Mouse (Mus musculus): ENCODE measurements around the gene Hba-a1. TPM values are rescaled to one million over a fixed set of nuclear protein-coding genes. Genes with fewer than 3 reads are reported as not detected.
"Not testable (repeated sequence)": the region's sequence is repeated elsewhere in the genome, so short reads cannot be mapped to it uniquely, and the experiment has no call there.

Hba-a1 gene
- polyA plus RNA-seq, 1 experiment from 2014 or later: 2,517 TPM

GRCm38 (mm10) chr11:32299865-32300264 is 16.6 kb downstream of the Hba-a1 start, which contains the start of gene Hbq1a:
Hbq1a (plus strand) TSS chr11:32300069.
- H3K4me1 ChIP-seq (replicated peaks; ENCODE audit: control insufficient read depth, insufficient read depth, low read length); H3K27ac ChIP-seq; H3K36me3 ChIP-seq (replicated peaks; ENCODE audit: control insufficient read depth, insufficient read depth); H3K9me3 ChIP-seq (ENCODE audit: control insufficient read depth, low read length): not testable (repeated sequence)
- Histone ChIP-seq H3K27me3 (ENCODE audit: control insufficient read depth, insufficient read depth, low read length) (peaks cover 10% of the 10 kb centered on the region; the same call in 1 of the 2 replicates), H3K4me3 (replicated peaks; ENCODE audit: low read length) (peak within 1 kb of the TSS; percentile 22; the same call in 1 of the 2 replicates), H3K9ac (0 out of 2 replicates have a peak within 1 kb of the TSS, but pooled peaks have one; percentile 10), H3K4me2 (replicated peaks) (peak within 1 kb of the TSS; percentile 50)
- ATAC-seq (ENCODE audit: low FRiP score): peak; percentile 71; the same call in 1 of the 2 replicates
- WGBS: 6% methylated on average over 16 of the region's 16 CpGs
- peak; percentile 63 for DNase-seq (ENCODE audit: low spot score)

- DNase-seq (ENCODE audit: low spot score) (no peak), ATAC-seq (ENCODE audit: low FRiP score) (peak; percentile 31)
- 58% methylated on average over 14 of the region's 17 CpGs for WGBS
- Histone ChIP-seq H3K4me1 (replicated peaks; ENCODE audit: control insufficient read depth, insufficient read depth, low read length) (no peaks in the 10 kb centered on the region), H3K9me3 (ENCODE audit: control insufficient read depth, low read length) (no peaks in the 10 kb centered on the region), H3K27ac (no peak overlapping the region), H3K4me3 (replicated peaks; ENCODE audit: low read length) (peak overlapping the region; percentile 22; the same call in 1 of the 2 replicates), H3K36me3 (replicated peaks; ENCODE audit: control insufficient read depth, insufficient read depth) (no peaks in the 10 kb centered on the region), H3K9ac (0 out of 2 replicates have a peak overlapping the region, but pooled peaks have one; percentile 10), H3K4me2 (replicated peaks) (peak overlapping the region; percentile 50), H3K27me3 (ENCODE audit: control insufficient read depth, insufficient read depth, low read length) (peaks cover 10% of the 10 kb centered on the region; the same call in 1 of the 2 replicates)
Measured at GRCm38 (mm10) chr11:32300279-32301267, 17.3 kb downstream of the Hba-a1 start.

DNA sequence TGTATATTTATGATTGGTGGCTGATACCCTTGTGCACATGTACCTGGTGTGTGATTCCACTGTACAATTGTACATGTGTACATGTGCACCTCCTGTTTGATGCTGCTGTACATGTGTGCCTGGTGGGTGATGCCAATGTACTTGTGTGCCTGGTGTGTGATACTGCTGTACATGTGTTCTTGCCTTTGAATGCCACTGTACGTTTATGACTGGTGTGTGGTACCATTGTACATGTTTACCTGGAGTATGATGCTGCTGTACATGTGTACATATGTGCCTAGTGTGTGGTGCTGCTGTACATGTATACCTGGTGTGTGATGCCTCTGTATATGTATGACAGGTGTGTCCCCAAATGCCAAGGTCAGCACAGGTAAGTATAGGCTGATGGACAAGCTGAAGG is 18.2 kb downstream of the Hba-a1 start:
- H3K27me3 ChIP-seq (ENCODE audit: control insufficient read depth, insufficient read depth, low read length): peaks cover 10% of the 10 kb centered on the region; the same call in 1 of the 2 replicates
- H3K9me3 ChIP-seq (ENCODE audit: control insufficient read depth, low read length): no peaks in the 10 kb centered on the region
- H3K4me3 ChIP-seq (replicated peaks; ENCODE audit: low read length): no peak overlapping the region
- DNase-seq (ENCODE audit: low spot score) (no peak), ATAC-seq (ENCODE audit: low FRiP score) (no peak)
- H3K9ac ChIP-seq: no peak overlapping the region
- no peak overlapping the region for H3K27ac ChIP-seq
- WGBS: 79% methylated on average over 1 of the region's 1 CpGs
- no peak overlapping the region for H3K4me2 ChIP-seq (replicated peaks)
- H3K36me3 ChIP-seq (replicated peaks; ENCODE audit: control insufficient read depth, insufficient read depth): no peaks in the 10 kb centered on the region
- no peaks in the 10 kb centered on the region for H3K4me1 ChIP-seq (replicated peaks; ENCODE audit: control insufficient read depth, insufficient read depth, low read length)

DNA sequence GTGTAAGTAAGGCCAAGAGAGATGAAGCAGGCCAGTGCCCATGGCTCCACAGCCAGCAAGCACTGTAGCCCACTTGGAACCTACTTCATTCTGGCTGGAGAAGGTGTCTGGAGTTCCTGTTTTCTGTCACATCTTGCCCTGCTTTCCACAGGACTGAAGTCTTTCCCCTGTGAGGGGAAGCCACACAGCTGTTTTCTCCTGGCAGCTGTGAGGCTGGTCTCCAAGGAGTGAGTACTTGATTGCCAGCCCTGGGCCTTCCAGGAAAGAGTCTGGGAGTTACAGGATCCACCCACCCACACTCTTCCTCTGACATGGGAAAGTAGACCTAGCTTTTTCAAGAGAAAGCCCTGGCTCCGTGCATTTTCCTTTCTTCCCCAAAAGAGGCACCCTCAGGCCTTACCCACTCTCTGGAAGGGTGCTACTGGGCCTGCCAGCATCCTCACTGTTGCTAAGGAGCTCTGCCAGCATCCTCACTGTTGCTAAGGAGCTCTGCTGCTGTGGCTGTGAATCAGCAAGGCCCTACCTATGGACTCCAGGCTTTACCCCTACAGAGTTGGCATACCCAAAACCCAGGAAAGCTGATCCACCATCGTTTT is 19.6 kb downstream of the Hba-a1 start:
- no peaks in the 10 kb centered on the region for H3K9me3 ChIP-seq (ENCODE audit: control insufficient read depth, low read length)
- WGBS: 45% methylated on average over 2 of the region's 2 CpGs
- H3K27me3 ChIP-seq (ENCODE audit: control insufficient read depth, insufficient read depth, low read length): peaks cover 10% of the 10 kb centered on the region; the same call in 1 of the 2 replicates
- DNase-seq (ENCODE audit: low spot score): no peak
- no peak for ATAC-seq (ENCODE audit: low FRiP score)
- H3K36me3 ChIP-seq (replicated peaks; ENCODE audit: control insufficient read depth, insufficient read depth): no peaks in the 10 kb centered on the region
- H3K4me3 ChIP-seq (replicated peaks; ENCODE audit: low read length): no peak overlapping the region
- no peak overlapping the region for H3K4me2 ChIP-seq (replicated peaks)
- H3K27ac ChIP-seq: no peak overlapping the region
- H3K9ac ChIP-seq: no peak overlapping the region
- no peaks in the 10 kb centered on the region for H3K4me1 ChIP-seq (replicated peaks; ENCODE audit: control insufficient read depth, insufficient read depth, low read length)

GRCm38 (mm10) chr11:32303455-32303854 is 20.1 kb downstream of the Hba-a1 start:
- no peaks in the 10 kb centered on the region for H3K9me3 ChIP-seq (ENCODE audit: control insufficient read depth, low read length)
- H3K9ac ChIP-seq: no peak overlapping the region
- no peak overlapping the region for H3K4me2 ChIP-seq (replicated peaks)
- no peak for ATAC-seq (ENCODE audit: low FRiP score)
- WGBS: 82% methylated on average over 1 of the region's 1 CpGs
- H3K27ac ChIP-seq: no peak overlapping the region
- H3K4me3 ChIP-seq (replicated peaks; ENCODE audit: low read length): no peak overlapping the region
- DNase-seq (ENCODE audit: low spot score): no peak
- H3K27me3 ChIP-seq (ENCODE audit: control insufficient read depth, insufficient read depth, low read length): peaks cover 10% of the 10 kb centered on the region; the same call in 1 of the 2 replicates
- H3K4me1 ChIP-seq (replicated peaks; ENCODE audit: control insufficient read depth, insufficient read depth, low read length): no peaks in the 10 kb centered on the region
- H3K36me3 ChIP-seq (replicated peaks; ENCODE audit: control insufficient read depth, insufficient read depth): no peaks in the 10 kb centered on the region

- Histone ChIP-seq H3K4me2 (replicated peaks) (no peak overlapping the region), H3K9ac (no peak overlapping the region)
- 79% methylated on average over 1 of the region's 1 CpGs for WGBS
Measured at GRCm38 (mm10) chr11:32307006-32307405, 23.7 kb downstream of the Hba-a1 start.

GRCm38 (mm10) chr11:32309446-32309845 is 26.1 kb downstream of the Hba-a1 start:
- 31% methylated on average over 4 of the region's 4 CpGs for WGBS
- H3K36me3 ChIP-seq (replicated peaks; ENCODE audit: control insufficient read depth, insufficient read depth): no peaks in the 10 kb centered on the region

More at GRCm38 (mm10) chr11:32307006-32307405, 23.7 kb downstream of the Hba-a1 start:
- ATAC-seq (ENCODE audit: low FRiP score): no peak
- Histone ChIP-seq H3K4me3 (replicated peaks; ENCODE audit: low read length) (no peak overlapping the region), H3K27me3 (ENCODE audit: control insufficient read depth, insufficient read depth, low read length) (no peaks in the 10 kb centered on the region), H3K36me3 (replicated peaks; ENCODE audit: control insufficient read depth, insufficient read depth) (no peaks in the 10 kb centered on the region), H3K9me3 (ENCODE audit: control insufficient read depth, low read length) (no peaks in the 10 kb centered on the region), H3K27ac (no peak overlapping the region), H3K4me1 (replicated peaks; ENCODE audit: control insufficient read depth, insufficient read depth, low read length) (no peaks in the 10 kb centered on the region)
- no peak for DNase-seq (ENCODE audit: low spot score)

DNA sequence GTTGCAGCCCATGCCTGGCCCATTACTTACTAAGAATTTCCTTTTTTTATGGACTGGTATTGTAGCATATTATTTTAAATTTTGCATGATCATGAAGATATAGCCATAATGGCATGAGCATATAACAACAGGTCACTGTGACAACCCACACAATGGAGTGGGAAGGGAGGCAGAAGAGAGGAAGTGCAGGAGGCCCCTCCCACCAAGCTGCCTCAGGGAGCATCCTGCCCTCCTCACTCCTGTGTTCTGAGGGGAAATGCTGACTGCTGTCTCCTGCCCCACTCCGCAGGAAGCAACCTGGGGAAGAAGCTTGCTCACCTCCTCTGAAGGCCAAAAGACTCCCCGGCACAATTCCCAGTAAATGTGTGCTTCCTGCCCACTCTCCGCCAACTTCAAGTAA is 26.6 kb downstream of the Hba-a1 start:
- no peak overlapping the region for H3K27ac ChIP-seq
- ATAC-seq (ENCODE audit: low FRiP score) (no peak), DNase-seq (ENCODE audit: low spot score) (no peak)
- H3K9ac ChIP-seq: no peak overlapping the region
- 82% methylated on average over 3 of the region's 3 CpGs for WGBS
- H3K36me3 ChIP-seq (replicated peaks; ENCODE audit: control insufficient read depth, insufficient read depth): no peaks in the 10 kb centered on the region
- H3K4me2 ChIP-seq (replicated peaks): no peak overlapping the region
- H3K4me1 ChIP-seq (replicated peaks; ENCODE audit: control insufficient read depth, insufficient read depth, low read length): no peaks in the 10 kb centered on the region
- H3K4me3 ChIP-seq (replicated peaks; ENCODE audit: low read length): no peak overlapping the region
- no peaks in the 10 kb centered on the region for H3K27me3 ChIP-seq (ENCODE audit: control insufficient read depth, insufficient read depth, low read length)
- H3K9me3 ChIP-seq (ENCODE audit: control insufficient read depth, low read length): no peaks in the 10 kb centered on the region

More at GRCm38 (mm10) chr11:32309446-32309845, 26.1 kb downstream of the Hba-a1 start:
- no peaks in the 10 kb centered on the region for H3K4me1 ChIP-seq (replicated peaks; ENCODE audit: control insufficient read depth, insufficient read depth, low read length)
- no peak overlapping the region for H3K27ac ChIP-seq
- ATAC-seq (ENCODE audit: low FRiP score) (no peak), DNase-seq (ENCODE audit: low spot score) (no peak)
- no peaks in the 10 kb centered on the region for H3K27me3 ChIP-seq (ENCODE audit: control insufficient read depth, insufficient read depth, low read length)
- no peak overlapping the region for H3K4me3 ChIP-seq (replicated peaks; ENCODE audit: low read length)
- H3K9me3 ChIP-seq (ENCODE audit: control insufficient read depth, low read length): no peaks in the 10 kb centered on the region
- H3K9ac ChIP-seq: no peak overlapping the region
- no peak overlapping the region for H3K4me2 ChIP-seq (replicated peaks)

DNA sequence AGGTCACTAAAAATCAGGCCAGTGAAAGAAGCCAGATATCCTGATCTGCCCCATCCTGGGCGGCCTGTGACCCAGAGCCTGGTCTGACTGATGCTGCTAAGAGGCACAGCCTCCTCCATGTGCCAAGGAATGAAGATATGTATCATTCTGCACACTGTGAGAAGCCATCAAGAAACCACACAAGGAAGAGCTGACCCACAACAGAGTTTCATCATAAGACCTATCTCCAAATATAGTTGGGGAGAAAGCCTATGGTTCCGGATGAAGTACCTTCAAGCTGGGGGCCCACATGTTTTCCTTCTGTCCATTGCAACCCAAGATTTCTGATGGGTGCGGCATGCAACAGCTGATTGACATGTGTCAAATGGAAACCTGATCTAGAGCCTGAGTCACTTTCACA is 32.7 kb downstream of the Hba-a1 start:
- DNase-seq (ENCODE audit: low spot score): no peak
- Histone ChIP-seq H3K9me3 (ENCODE audit: control insufficient read depth, low read length) (no peaks in the 10 kb centered on the region), H3K4me1 (replicated peaks; ENCODE audit: control insufficient read depth, insufficient read depth, low read length) (no peaks in the 10 kb centered on the region), H3K4me3 (replicated peaks; ENCODE audit: low read length) (no peak overlapping the region), H3K27ac (no peak overlapping the region), H3K4me2 (replicated peaks) (no peak overlapping the region), H3K36me3 (replicated peaks; ENCODE audit: control insufficient read depth, insufficient read depth) (no peaks in the 10 kb centered on the region), H3K9ac (no peak overlapping the region), H3K27me3 (ENCODE audit: control insufficient read depth, insufficient read depth, low read length) (no peaks in the 10 kb centered on the region)
- 87% methylated on average over 3 of the region's 3 CpGs for WGBS
- ATAC-seq (ENCODE audit: low FRiP score): no peak

All from hindbrain, embryonic 14.5 days (tissue).